In the genomic region with DNA sequence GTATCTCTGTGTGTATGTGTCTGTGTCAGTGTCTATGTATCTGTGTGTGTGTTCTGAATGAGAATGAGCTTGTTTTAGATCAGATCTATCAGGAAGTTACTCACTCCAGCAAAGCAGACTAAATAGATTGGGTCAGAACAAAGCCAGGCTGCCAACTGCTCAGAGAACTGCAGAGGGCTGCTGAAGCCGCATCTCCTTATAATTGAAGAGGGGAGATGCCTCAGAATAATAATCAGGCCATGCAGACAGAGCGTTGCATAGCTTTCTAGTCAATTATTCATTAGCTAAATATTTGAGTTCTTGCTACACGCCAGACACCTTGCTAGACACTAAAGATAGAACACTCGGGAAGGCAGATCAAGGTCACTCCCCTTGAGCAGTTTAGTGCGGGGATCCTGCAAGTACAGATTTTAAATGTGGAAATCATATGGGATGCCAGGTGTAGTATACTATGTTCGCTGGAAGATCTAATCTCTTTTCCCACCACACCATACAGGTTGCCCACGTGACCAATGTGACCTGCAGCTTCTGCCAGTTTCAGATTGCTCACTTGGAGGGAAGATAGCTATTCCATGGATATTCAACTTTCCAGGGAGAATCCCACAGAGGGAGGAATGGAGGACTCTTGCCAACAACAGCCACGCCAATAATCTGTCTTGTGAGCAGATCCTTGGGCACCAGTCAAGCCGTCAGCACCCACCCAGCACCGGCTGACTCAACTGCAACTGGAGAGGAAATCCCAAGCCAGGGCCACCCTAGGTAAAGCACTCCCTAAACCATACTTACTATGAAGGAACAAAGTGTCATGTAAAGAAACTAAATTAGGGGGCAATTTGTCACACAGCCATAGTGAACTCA, we compare ENCODE assay signal across 12 mouse cellular contexts. TPM values are rescaled to one million over a fixed set of nuclear protein-coding genes. Genes with fewer than 3 reads are reported as not detected.
DNase-seq lines count a peak whose midpoint lies in the region; ATAC-seq and TF ChIP-seq lines count a peak whose summit lies in the region.
"Had no signal": no experiment of that assay in that cellular context is flagged by ENCODE, and none has a peak within 500 bp of the region (broad histone marks: within the 10 kb centered on the region; RNA-seq: fewer than 3 reads in every experiment).

No protein-coding gene starts in this region.

- H3K79me2 ChIP-seq in MEL (ENCODE audit: control insufficient read depth, insufficient read depth, low read length, poor library complexity), result no peaks in the 10 kb centered on the region

- DNase-seq in heart, adult 18-20 months, result peak; percentile 21 to 27
- DNase-seq in MEL (ENCODE audit: low read depth, low spot score), result no peak
- DNase-seq in lung, postnatal 0 days (ENCODE audit: low spot score), result peak; percentile 9
- no peak for DNase-seq in embryonic facial prominence, embryonic 10.5 days (ENCODE audit: low spot score)
- DNase-seq in spleen, adult 12 weeks (ENCODE audit: low spot score), result no peak
- no peak for DNase-seq in thymus, postnatal 4 days
- DNase-seq: adrenal gland, postnatal 36 days; right cerebral cortex, postnatal 14 days had no signal

- no peak for TF ChIP-seq EP300 in MEL (IDR thresholded peaks at IDR 0.05; ENCODE audit: low read depth in 1 of 2, low read length in 2 of 2)
- TF ChIP-seq EP300 in lung, postnatal 0 days (IDR thresholded peaks at IDR 0.05), result no peak

- no peak for TF ChIP-seq CTCF in MEL (IDR thresholded peaks at IDR 0.05 in 2 of 3, conservative IDR thresholded peaks at IDR 0.05 in 1 of 3; ENCODE audit: control insufficient read depth in 1 of 3, insufficient read depth in 1 of 3, low read depth in 2 of 3, low read length in 3 of 3, poor library complexity in 1 of 3, severe bottlenecking in 1 of 3)
- TF ChIP-seq CTCF in lung, postnatal 0 days (IDR thresholded peaks at IDR 0.05), result no peak

- ATAC-seq in heart, embryonic 11.5 days (replicated peaks; ENCODE audit: insufficient number of reproducible peaks, low FRiP score, low TSS enrichment), result no peak
- no peak for ATAC-seq in heart, embryonic 12.5 days (ENCODE audit: insufficient number of reproducible peaks, low FRiP score)
- ATAC-seq in lung, postnatal 0 days, result no peak
- ATAC-seq: intestine, embryonic 16.5 days had no signal

- no peak for TF ChIP-seq RAD21 in MEL (IDR thresholded peaks at IDR 0.05; ENCODE audit: low read depth, low read length)

- no peak overlapping the region for H3K9ac ChIP-seq in heart, embryonic 11.5 days (ENCODE audit: low read depth, low read length)
- no peak overlapping the region for H3K9ac ChIP-seq in MEL (ENCODE audit: control insufficient read depth, low read depth, low read length, poor library complexity, severe bottlenecking)
- H3K9ac ChIP-seq in heart, embryonic 12.5 days, result no peak overlapping the region
- H3K9ac ChIP-seq in lung, postnatal 0 days (replicated peaks; ENCODE audit: low read depth), result no peak overlapping the region
- H3K9ac ChIP-seq: limb, embryonic 13.5 days had no signal

- no peak for TF ChIP-seq POLR2A in MEL (IDR thresholded peaks at IDR 0.05; ENCODE audit: control insufficient read depth in 1 of 2, insufficient read depth in 1 of 2, low read depth in 1 of 2, low read length in 2 of 2, poor library complexity in 1 of 2)

- H3K27me3 ChIP-seq in heart, embryonic 11.5 days (ENCODE audit: control insufficient read depth, insufficient read depth, low read length), result no peaks in the 10 kb centered on the region
- H3K27me3 ChIP-seq in MEL (ENCODE audit: control insufficient read depth in 1 of 2, insufficient read depth in 2 of 2, low read length in 2 of 2), result peaks cover 6 to 9% of the 10 kb centered on the region in 2 experiments
- no peaks in the 10 kb centered on the region for H3K27me3 ChIP-seq in heart, embryonic 12.5 days (replicated peaks)
- no peaks in the 10 kb centered on the region for H3K27me3 ChIP-seq in lung, postnatal 0 days (replicated peaks; ENCODE audit: insufficient read depth, low read length)
- H3K27me3 ChIP-seq in embryonic facial prominence, embryonic 10.5 days (replicated peaks; ENCODE audit: low read depth, poor library complexity, severe bottlenecking), result no peaks in the 10 kb centered on the region
- H3K27me3 ChIP-seq: limb, embryonic 13.5 days had no signal

- WGBS in heart, embryonic 11.5 days (ENCODE audit: insufficient replicate concordance), result 53% methylated on average over 10 of the region's 10 CpGs
- 53% methylated on average over 10 of the region's 10 CpGs for WGBS in heart, embryonic 12.5 days
- 56% methylated on average over 10 of the region's 10 CpGs for WGBS in lung, postnatal 0 days
- WGBS in embryonic facial prominence, embryonic 10.5 days, result 88% methylated on average over 10 of the region's 10 CpGs

- H3K4me1 ChIP-seq in heart, embryonic 11.5 days (ENCODE audit: control insufficient read depth, insufficient read depth, low read length), result peaks cover 9% of the 10 kb centered on the region; the same call in 1 of the 2 replicates
- H3K4me1 ChIP-seq in MEL (ENCODE audit: control insufficient read depth in 1 of 2, insufficient read depth in 2 of 2, low read length in 2 of 2), result no peaks in the 10 kb centered on the region
- H3K4me1 ChIP-seq in heart, embryonic 12.5 days (replicated peaks), result peaks cover 24% of the 10 kb centered on the region
- H3K4me1 ChIP-seq in lung, postnatal 0 days (ENCODE audit: insufficient read depth, low read depth, low read length), result no peaks in the 10 kb centered on the region
- no peaks in the 10 kb centered on the region for H3K4me1 ChIP-seq in embryonic facial prominence, embryonic 10.5 days
- H3K4me1 ChIP-seq: limb, embryonic 13.5 days had no signal

- H3K27ac ChIP-seq in heart, embryonic 11.5 days (ENCODE audit: low read depth, low read length), result no peak overlapping the region
- H3K27ac ChIP-seq in MEL (ENCODE audit: control insufficient read depth, low read depth, low read length), result no peak overlapping the region
- H3K27ac ChIP-seq in heart, embryonic 12.5 days (ENCODE audit: poor library complexity, severe bottlenecking), result peak overlapping the region; percentile 43; the same call in 1 of the 2 replicates
- no peak overlapping the region for H3K27ac ChIP-seq in lung, postnatal 0 days (ENCODE audit: low read length)
- H3K27ac ChIP-seq in embryonic facial prominence, embryonic 10.5 days (replicated peaks), result no peak overlapping the region
- H3K27ac ChIP-seq: limb, embryonic 13.5 days had no signal

- H3K4me3 ChIP-seq in heart, embryonic 11.5 days (ENCODE audit: low read depth, low read length), result no peak overlapping the region
- H3K4me3 ChIP-seq in MEL (ENCODE audit: control insufficient read depth in 1 of 2, insufficient read depth in 1 of 2, low read depth in 2 of 2, low read length in 2 of 2), result no peak overlapping the region
- no peak overlapping the region for H3K4me3 ChIP-seq in heart, embryonic 12.5 days
- no peak overlapping the region for H3K4me3 ChIP-seq in lung, postnatal 0 days (ENCODE audit: low read depth, low read length)
- no peak overlapping the region for H3K4me3 ChIP-seq in embryonic facial prominence, embryonic 10.5 days
- H3K4me3 ChIP-seq: limb, embryonic 13.5 days had no signal

- H3K4me2 ChIP-seq in heart, embryonic 11.5 days, result no peak overlapping the region
- H3K4me2 ChIP-seq in heart, embryonic 12.5 days, result no peak overlapping the region
- H3K4me2 ChIP-seq in lung, postnatal 0 days (replicated peaks; ENCODE audit: low read depth, low read length), result no peak overlapping the region
- H3K4me2 ChIP-seq: limb, embryonic 13.5 days had no signal

- H3K9me3 ChIP-seq in heart, embryonic 11.5 days (replicated peaks; ENCODE audit: control insufficient read depth, low read length), result 0 out of 2 replicates have a peak, but pooled peaks cover 2% of the 10 kb centered on the region
- H3K9me3 ChIP-seq in MEL (replicated peaks; ENCODE audit: insufficient read depth, low read length), result no peaks in the 10 kb centered on the region
- H3K9me3 ChIP-seq in heart, embryonic 12.5 days (replicated peaks), result no peaks in the 10 kb centered on the region
- H3K9me3 ChIP-seq in lung, postnatal 0 days (ENCODE audit: low read length), result no peaks in the 10 kb centered on the region
- no peaks in the 10 kb centered on the region for H3K9me3 ChIP-seq in embryonic facial prominence, embryonic 10.5 days
- H3K9me3 ChIP-seq: limb, embryonic 13.5 days had no signal

- no peaks in the 10 kb centered on the region for H3K36me3 ChIP-seq in heart, embryonic 11.5 days (ENCODE audit: control insufficient read depth, insufficient read depth, low read length)
- H3K36me3 ChIP-seq in MEL (ENCODE audit: control insufficient read depth in 1 of 2, insufficient read depth in 2 of 2, low read length in 2 of 2), result no peaks in the 10 kb centered on the region
- H3K36me3 ChIP-seq in heart, embryonic 12.5 days, result no peaks in the 10 kb centered on the region
- no peaks in the 10 kb centered on the region for H3K36me3 ChIP-seq in lung, postnatal 0 days (ENCODE audit: insufficient read depth, low read length)
- H3K36me3 ChIP-seq in embryonic facial prominence, embryonic 10.5 days (replicated peaks), result no peaks in the 10 kb centered on the region
- H3K36me3 ChIP-seq: limb, embryonic 13.5 days had no signal

TF ChIP-seq in MEL, 35 proteins besides CTCF, POLR2A, EP300 and RAD21:
- TF ChIP-seq ZNF384 (IDR thresholded peaks at IDR 0.05; ENCODE audit: low read depth, low read length) (no peak), MAX (IDR thresholded peaks at IDR 0.05; ENCODE audit: low read length) (no peak), USF1 (IDR thresholded peaks at IDR 0.05; ENCODE audit: low read depth, low read length) (peak; percentile 33; the same call in 1 of the 2 replicates), ZMIZ1 (IDR thresholded peaks at IDR 0.05; ENCODE audit: low read depth, low read length) (no peak)

RNA-seq across cellular contexts. Expression of gene Acp6, which starts 57.6 kb away (rescaled TPM):
- 10 to 100 TPM; 30.7 to 31.3 TPM for total RNA-seq in heart, adult 18-20 months (2021)
- 54.0 and 59.2 TPM in 2 replicates for polyA plus RNA-seq in heart, embryonic 11.5 days (2014; fragmentation: Nextera tagmentation; extraction: Ambion mirVana)
- 27.7 and 34.4 TPM in 2 replicates for total RNA-seq in MEL (2012; rRNA removed)
- 10 to 100 TPM in 1 of 2 experiments, not detected in 1; 66.9 TPM for polyA plus RNA-seq in MEL (2012; ENCODE audit: insufficient read depth in 1 of 2, insufficient read length in 2 of 2, low read depth in 1 of 2, low replicate concordance in 2 of 2, missing spikeins in 1 of 2)
- polyA plus RNA-seq in heart, embryonic 12.5 days (2016; fragmentation: Nextera tagmentation; extraction: Ambion mirVana), result 60.5 and 61.7 TPM in 2 replicates
- 37.2 and 40.4 TPM in 2 replicates for polyA plus RNA-seq in lung, postnatal 0 days (2015; fragmentation: Nextera tagmentation; extraction: Ambion mirVana)
- polyA plus RNA-seq in embryonic facial prominence, embryonic 10.5 days (2016; fragmentation: Nextera tagmentation; extraction: Ambion mirVana), result 31.0 and 32.6 TPM in 2 replicates

Comparison
In these comparisons a context has a peak if more than half of its experiments do, and no peak if none do; other contexts are left out.
1. DNase-seq: peak in heart, adult 18-20 months (2 of 2) and lung, postnatal 0 days (single experiment); none in MEL (single experiment), embryonic facial prominence, embryonic 10.5 days (single experiment), spleen, adult 12 weeks (single experiment) and thymus, postnatal 4 days (single experiment).